Mouse (Mus musculus) thymus, postnatal 0 days (tissue): ENCODE data around the gene Pef1. TPM values are rescaled to one million over a fixed set of nuclear protein-coding genes. Genes with fewer than 3 reads are reported as not detected.
A peak's percentile ranks its signal among the peaks of the same experiment; 100 is the strongest.

ENCODE experiments used
- DNase-seq: peaks from one replicate; pipeline ENCODE4 v3.0.0-alpha.2; 2015; ENCODE audit warnings: low spot score
- polyA plus RNA-seq: library from polyadenylated mRNA; unstranded; fragments of >200 nt; fragmentation: Nextera tagmentation; extraction: Ambion mirVana; gene quantifications from 2 replicates; pipeline ENCODE4 v1.2.1, GENCODE M21; 2015

Gene Pef1
- polyA plus RNA-seq, 1 experiment from 2014 or later = 62.1 TPM

GRCm38 (mm10) chr4:130138441-130139213 is 36.3 kb downstream of the Pef1 start:
- peak; percentile 45 for DNase-seq

GRCm38 (mm10) chr4:130139214-130139492 is 36.8 kb downstream of the Pef1 start, which contains the start of gene Hcrtr1:
Gene Hcrtr1, minus strand, starts transcription at chr4:130139359.
- no peak for DNase-seq

GRCm38 (mm10) chr4:130140992-130141402 is 38.6 kb downstream of the Pef1 start:
- DNase-seq = no peak

- DNase-seq = no peak
Observed at GRCm38 (mm10) chr4:130141786-130142185, 39.4 kb downstream of the Pef1 start.

- no peak for DNase-seq
Observed at GRCm38 (mm10) chr4:130148405-130148804, 46.0 kb downstream of the Pef1 start.

GRCm38 (mm10) chr4:130154250-130154649 is 51.9 kb downstream of the Pef1 start:
- no peak for DNase-seq

- no peak for DNase-seq
Observed at GRCm38 (mm10) chr4:130156812-130157371, 54.5 kb downstream of the Pef1 start.

GRCm38 (mm10) chr4:130161349-130161748 is 59.0 kb downstream of the Pef1 start:
- DNase-seq = no peak

GRCm38 (mm10) chr4:130163391-130163861 is 61.1 kb downstream of the Pef1 start:
- no peak for DNase-seq

- DNase-seq = no peak
Observed at GRCm38 (mm10) chr4:130164121-130164520, 61.8 kb downstream of the Pef1 start.

GRCm38 (mm10) chr4:130166061-130166460 is 63.7 kb downstream of the Pef1 start:
- DNase-seq = no peak

GRCm38 (mm10) chr4:130166592-130166991 is 64.2 kb downstream of the Pef1 start:
- no peak for DNase-seq

GRCm38 (mm10) chr4:130167321-130167720 is 65.0 kb downstream of the Pef1 start:
- no peak for DNase-seq

GRCm38 (mm10) chr4:130167814-130168213 is 65.5 kb downstream of the Pef1 start:
- no peak for DNase-seq

- DNase-seq = no peak
Observed at GRCm38 (mm10) chr4:130168280-130169183, 66.2 kb downstream of the Pef1 start.

- no peak for DNase-seq
Observed at GRCm38 (mm10) chr4:130169411-130169971, 67.1 kb downstream of the Pef1 start.

- DNase-seq = no peak
Observed at GRCm38 (mm10) chr4:130170362-130170761, 68.0 kb downstream of the Pef1 start.

- no peak for DNase-seq
Observed at GRCm38 (mm10) chr4:130171951-130172765, 69.8 kb downstream of the Pef1 start.

- no peak for DNase-seq
Observed at GRCm38 (mm10) chr4:130173060-130173822, 70.9 kb downstream of the Pef1 start.

- no peak for DNase-seq
Observed at GRCm38 (mm10) chr4:130173911-130174311, 71.6 kb downstream of the Pef1 start.
